Mouse (Mus musculus): ENCODE results near the gene Vgll4.

The Vgll4 gene

GRCm38 (mm10) chr6:114972988-114973387 is 3.2 kb upstream of the Vgll4 start:
- DNase-seq: no peak

DNA sequence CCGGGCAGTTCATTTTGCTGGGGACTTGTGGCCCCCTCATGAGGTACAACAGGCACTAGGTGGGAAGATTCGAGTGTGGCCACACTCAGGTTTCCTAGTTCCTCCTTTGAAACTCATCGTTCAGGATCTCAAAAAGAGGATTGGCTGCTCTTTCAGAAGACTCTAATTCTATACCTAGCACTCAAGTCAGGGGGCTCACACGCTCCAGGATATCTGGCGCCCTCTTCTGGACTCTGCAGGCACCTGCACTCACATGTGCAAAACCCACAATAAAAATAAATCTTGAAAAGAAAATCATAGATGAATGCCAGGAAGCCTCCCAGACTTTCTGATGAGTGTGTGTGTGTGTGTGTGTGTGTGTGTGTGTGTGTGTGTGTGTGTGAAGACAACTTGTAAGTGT is 1.1 kb upstream of the Vgll4 start:
- no peak for DNase-seq

DNA sequence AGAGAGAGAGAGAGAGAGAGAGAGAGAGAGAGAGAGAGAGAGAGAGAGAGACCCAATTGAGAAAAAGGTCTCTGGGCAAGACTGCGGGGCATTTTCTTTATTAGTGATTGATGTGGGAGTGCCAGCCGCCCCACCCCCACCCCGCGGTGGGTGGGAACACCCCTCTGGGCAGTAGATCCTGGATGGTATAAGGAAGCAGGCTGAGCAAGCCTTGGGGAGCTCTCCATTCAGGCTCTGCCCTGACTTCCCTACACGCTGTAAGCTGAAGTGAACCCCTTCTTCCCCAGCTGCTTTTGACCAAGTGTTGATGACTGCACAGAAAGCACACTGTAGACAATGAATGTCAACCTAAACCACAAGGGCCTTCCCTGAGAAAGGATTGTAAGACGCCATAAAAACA is 592 bp upstream of the Vgll4 start:
- DNase-seq: no peak

- DNase-seq: peak; percentile 96
Measured at GRCm38 (mm10) chr6:114968361-114969212, 1.2 kb downstream of the Vgll4 start.

DNA sequence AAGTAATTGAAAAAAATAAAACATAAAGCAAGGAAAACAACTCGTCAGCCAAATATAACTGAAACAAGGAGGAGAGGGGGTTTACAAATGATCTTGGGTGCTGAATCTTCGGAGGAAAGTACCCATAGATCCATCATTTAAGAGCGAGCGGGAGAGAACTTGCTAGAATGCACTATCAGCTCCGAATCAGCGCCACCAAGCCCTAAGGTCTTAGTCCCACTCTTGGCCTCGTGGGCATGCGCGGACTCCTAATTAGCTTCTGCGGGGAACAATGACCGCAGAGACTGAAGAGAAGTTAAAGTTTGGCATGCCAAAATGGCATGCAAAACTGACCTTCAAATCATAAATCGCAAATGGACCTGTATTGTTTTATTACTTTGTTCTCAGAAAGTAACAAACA is 2.2 kb downstream of the Vgll4 start:
- no peak for DNase-seq

GRCm38 (mm10) chr6:114966396-114967154 is 3.2 kb downstream of the Vgll4 start:
- DNase-seq: no peak

DNA sequence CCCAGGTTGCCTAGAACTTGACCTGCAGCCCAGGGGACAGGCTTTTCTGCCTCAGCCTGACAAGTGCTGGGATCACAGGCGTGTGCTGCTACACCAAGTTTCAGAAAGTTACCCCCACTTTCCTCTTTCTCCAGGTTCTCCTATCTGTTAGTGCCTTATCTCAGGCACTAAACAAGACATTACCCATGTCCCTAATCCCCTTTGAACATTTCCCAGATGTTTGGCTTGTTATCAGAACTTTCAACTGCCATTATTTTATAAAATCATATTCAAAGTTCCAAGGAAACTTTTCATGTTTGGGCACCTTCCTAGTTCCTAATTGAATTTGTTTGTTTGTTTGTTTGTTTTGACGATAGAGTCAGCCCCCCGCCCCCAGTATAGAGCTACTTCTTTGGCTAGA is 4.0 kb downstream of the Vgll4 start:
- DNase-seq: no peak

- DNase-seq: no peak
Measured at GRCm38 (mm10) chr6:114965396-114965795, 4.4 kb downstream of the Vgll4 start.

DNA sequence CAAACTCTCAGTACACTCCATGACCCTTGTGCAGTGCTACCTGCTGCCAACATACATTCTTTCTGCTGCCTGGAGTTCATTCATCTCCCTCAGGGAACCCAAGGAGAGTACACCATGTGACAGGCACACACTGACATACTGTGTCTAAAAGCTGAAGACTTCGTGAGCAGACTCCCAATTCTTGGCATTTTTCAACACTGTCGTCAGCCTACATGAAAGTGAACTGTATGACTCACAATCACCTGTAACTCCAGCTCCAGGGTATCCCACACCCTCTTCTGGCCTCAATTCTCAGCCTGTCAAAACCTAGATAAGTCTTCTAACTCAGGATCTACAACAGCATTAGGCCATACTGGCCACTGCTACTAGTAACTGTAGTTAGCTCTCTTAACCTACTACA is 5.6 kb downstream of the Vgll4 start:
- peak; percentile 50 for DNase-seq

- DNase-seq: no peak
Measured at GRCm38 (mm10) chr6:114963636-114964035, 6.2 kb downstream of the Vgll4 start.

DNA sequence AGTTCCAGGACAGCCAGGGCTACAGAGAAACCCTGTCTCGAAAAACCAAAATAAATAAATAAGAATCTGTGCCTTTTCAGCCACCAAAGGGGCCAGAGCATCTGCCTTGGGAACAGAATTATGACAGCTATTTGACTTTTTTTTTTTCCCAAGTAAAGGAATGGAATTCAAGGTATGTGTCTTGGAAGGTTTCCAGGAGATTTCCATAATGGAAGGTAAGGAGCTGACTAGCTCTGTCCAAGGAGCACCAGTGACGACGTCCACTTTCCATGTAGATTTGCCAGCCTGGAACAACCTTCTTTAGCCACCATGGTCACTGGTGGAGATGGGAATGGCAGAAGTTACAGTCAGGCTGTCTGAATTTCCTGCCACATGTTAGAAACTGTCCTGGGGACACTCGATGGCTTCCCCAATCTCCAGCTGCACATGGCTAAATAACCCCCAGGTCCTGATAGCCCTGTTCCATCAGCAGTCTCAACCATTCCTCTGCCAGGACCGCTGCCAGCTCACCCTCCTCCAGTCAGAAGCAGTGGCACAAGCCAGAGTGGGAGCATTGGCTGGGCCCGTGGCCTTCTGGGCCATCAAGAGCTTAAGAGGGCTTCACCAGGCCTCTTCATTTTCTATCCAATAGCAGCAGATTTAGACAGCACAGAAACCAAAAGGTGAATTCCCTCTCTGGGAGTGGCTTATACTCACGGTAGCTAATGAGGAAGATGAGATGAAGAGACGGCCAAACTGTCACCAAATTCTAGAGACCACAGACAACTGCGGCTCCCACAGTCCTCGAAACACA is 8.3 kb downstream of the Vgll4 start:
- DNase-seq: no peak

DNA sequence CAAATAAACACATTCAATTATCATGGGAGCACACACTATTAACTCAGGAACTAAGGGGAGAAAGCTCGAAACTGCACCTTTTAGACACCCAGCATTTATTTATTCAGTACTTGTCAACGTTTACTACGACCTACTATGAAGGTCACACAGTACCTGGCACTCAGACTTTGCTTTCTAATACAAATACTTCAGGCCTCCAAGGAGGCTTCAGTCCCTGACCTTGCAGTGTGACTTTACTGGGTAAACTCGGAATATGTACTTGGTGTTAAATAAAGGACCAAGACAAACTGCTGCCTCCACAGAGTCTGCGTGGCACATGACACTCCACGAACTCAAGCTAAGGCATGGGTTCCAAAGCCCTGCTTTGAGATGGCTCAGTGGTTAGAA is 10.8 kb downstream of the Vgll4 start:
- no peak for DNase-seq

GRCm38 (mm10) chr6:114958249-114959011 is 11.4 kb downstream of the Vgll4 start:
- no peak for DNase-seq

DNA sequence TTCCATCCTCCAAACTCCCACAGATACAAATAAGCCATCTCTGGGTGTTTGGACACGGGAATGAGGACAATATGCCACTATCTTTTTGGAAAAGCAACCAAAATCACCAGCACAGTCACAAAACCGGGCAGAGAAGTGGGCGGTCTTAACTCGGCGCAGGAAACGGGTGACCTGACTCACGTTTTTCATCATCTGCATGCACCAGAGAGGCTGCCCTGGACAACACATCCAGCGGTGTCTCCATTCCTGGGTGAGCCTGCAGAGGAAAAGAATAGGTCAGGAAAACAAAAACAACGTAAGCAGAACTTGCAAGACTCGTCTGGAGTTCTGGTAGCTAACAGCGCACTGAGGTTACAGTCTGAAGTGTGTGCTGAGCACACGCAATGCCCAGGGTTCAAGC is 12.0 kb downstream of the Vgll4 start:
- no peak for DNase-seq

GRCm38 (mm10) chr6:114954496-114954895 is 15.3 kb downstream of the Vgll4 start:
- DNase-seq: no peak

- no peak for DNase-seq
Measured at GRCm38 (mm10) chr6:114953601-114954000, 16.2 kb downstream of the Vgll4 start.

- no peak for DNase-seq
Measured at GRCm38 (mm10) chr6:114952356-114952755, 17.4 kb downstream of the Vgll4 start.

DNA sequence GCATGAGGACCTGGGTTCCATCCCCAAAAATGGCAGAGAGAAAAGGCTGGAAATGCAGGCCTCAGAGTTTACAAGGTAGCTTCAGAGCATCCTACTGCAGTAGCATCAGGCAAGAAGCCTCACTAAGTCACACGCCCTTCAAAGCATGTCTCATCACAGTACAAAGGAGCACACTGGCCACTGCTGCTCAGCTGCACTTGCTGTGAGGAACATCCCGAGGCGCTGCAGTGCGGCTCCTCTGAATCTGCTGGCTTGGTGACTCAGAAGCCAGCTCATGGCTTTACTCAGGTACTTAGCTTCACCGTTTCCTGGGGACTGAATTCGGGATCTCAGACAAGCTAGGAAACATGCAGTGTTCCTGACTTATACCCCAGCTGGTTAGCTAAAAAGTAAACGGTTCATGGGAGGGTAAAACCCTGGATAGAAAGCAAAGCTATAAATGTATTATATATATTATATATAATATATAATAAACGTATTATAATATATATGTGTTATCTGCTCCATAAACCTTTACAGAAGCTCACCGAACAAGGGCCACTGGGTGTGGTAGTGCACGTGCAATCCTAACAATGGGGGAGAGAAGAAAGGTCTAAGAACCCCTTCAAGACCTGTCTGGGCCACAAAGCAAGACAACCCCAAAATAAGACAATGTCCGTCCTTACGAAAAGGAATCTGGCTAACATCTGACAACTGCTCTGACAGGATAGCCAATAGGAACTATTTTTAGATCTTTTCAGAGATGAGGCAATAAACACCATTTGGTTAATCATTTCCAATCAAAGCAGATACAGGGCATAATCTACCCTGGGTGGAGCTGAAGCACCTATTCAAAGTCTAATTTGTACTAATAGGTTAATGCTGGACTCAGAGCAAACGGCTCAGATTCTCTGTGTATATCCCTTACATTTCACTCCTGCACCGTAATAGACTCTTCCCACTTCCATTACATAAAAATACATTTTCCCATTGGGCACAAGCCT is 25.0 kb downstream of the Vgll4 start:
- no peak for DNase-seq

- peak; percentile 61 for DNase-seq
Measured at GRCm38 (mm10) chr6:114941201-114941849, 28.5 kb downstream of the Vgll4 start.

DNA sequence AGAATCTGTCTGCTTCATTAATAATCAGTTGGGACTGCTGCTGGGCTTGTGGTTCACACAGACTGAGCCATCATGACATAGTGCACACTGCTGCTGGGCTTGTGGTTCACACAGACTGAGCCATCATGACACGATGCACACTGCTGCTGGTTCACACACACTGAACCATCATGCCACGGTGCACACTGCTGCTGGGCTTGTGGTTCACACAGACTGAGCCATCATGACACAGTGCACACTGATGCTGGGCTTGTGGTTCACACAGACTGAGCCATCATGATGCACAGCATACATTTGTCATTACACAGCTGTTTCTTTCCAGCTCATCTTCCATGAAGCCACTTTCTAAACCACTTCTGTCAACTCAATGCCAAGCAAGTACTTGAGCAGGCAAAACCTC is 30.1 kb downstream of the Vgll4 start:
- no peak for DNase-seq

- no peak for DNase-seq
Measured at GRCm38 (mm10) chr6:114936941-114937313, 32.9 kb downstream of the Vgll4 start.
